In genomic region chr19:41483445-41484040, GRCm38 (mm10) we compare ENCODE assay signal across 7 mouse cellular contexts. TPM values are rescaled to one million over a fixed set of nuclear protein-coding genes. Genes with fewer than 3 reads are reported as not detected.
DNase-seq lines count a peak whose midpoint lies in the region; ATAC-seq and TF ChIP-seq lines count a peak whose summit lies in the region.

No protein-coding gene starts in this region.

- peak overlapping the region; percentile 100 for H3K27ac ChIP-seq in forebrain, embryonic 12.5 days
- peak overlapping the region; percentile 99 for H3K27ac ChIP-seq in hindbrain, embryonic 15.5 days (replicated peaks)
- peak overlapping the region; percentile 99 for H3K27ac ChIP-seq in lung, embryonic 15.5 days

- no peaks in the 10 kb centered on the region for H3K9me3 ChIP-seq in forebrain, embryonic 12.5 days
- no peaks in the 10 kb centered on the region for H3K9me3 ChIP-seq in hindbrain, embryonic 15.5 days
- H3K9me3 ChIP-seq in lung, embryonic 15.5 days, result no peaks in the 10 kb centered on the region

- H3K9ac ChIP-seq in forebrain, embryonic 12.5 days, result peak overlapping the region; percentile 95
- peak overlapping the region; percentile 97 for H3K9ac ChIP-seq in hindbrain, embryonic 15.5 days
- H3K9ac ChIP-seq in lung, embryonic 15.5 days, result peak overlapping the region; percentile 77

- H3K27me3 ChIP-seq in forebrain, embryonic 12.5 days, result no peaks in the 10 kb centered on the region
- H3K27me3 ChIP-seq in hindbrain, embryonic 15.5 days, result no peaks in the 10 kb centered on the region
- H3K27me3 ChIP-seq in lung, embryonic 15.5 days, result no peaks in the 10 kb centered on the region

- H3K4me2 ChIP-seq in forebrain, embryonic 12.5 days, result peak overlapping the region; percentile 68
- peak overlapping the region; percentile 80 for H3K4me2 ChIP-seq in hindbrain, embryonic 15.5 days
- peak overlapping the region; percentile 91 for H3K4me2 ChIP-seq in lung, embryonic 15.5 days

- peaks cover 12% of the 10 kb centered on the region for H3K4me1 ChIP-seq in lung, adult 2 months (ENCODE audit: control insufficient read depth, insufficient read depth, low read length)
- H3K4me1 ChIP-seq in forebrain, embryonic 12.5 days, result peaks cover 29% of the 10 kb centered on the region
- H3K4me1 ChIP-seq in hindbrain, embryonic 15.5 days (replicated peaks), result peaks cover 41% of the 10 kb centered on the region
- peaks cover 30% of the 10 kb centered on the region for H3K4me1 ChIP-seq in lung, embryonic 15.5 days

- peak overlapping the region; percentile 97 for H3K4me3 ChIP-seq in lung, adult 2 months (replicated peaks; ENCODE audit: extremely low read depth, low read depth, low read length)
- H3K4me3 ChIP-seq in forebrain, embryonic 12.5 days (replicated peaks), result peak overlapping the region; percentile 94
- H3K4me3 ChIP-seq in hindbrain, embryonic 15.5 days, result peak overlapping the region; percentile 98
- H3K4me3 ChIP-seq in lung, embryonic 15.5 days, result peak overlapping the region; percentile 98

- no peak for TF ChIP-seq POLR2A in lung, adult 2 months (IDR thresholded peaks at IDR 0.05; ENCODE audit: borderline replicate concordance, extremely low read depth, low read depth, low read length)

- TF ChIP-seq CTCF in lung, adult 2 months (IDR thresholded peaks at IDR 0.05; ENCODE audit: insufficient read depth, low read length), result no peak

- H3K36me3 ChIP-seq in forebrain, embryonic 12.5 days (replicated peaks), result no peaks in the 10 kb centered on the region
- no peaks in the 10 kb centered on the region for H3K36me3 ChIP-seq in hindbrain, embryonic 15.5 days
- no peaks in the 10 kb centered on the region for H3K36me3 ChIP-seq in lung, embryonic 15.5 days

- 1% methylated on average over 29 of the region's 30 CpGs for WGBS in lung, adult 2 months
- WGBS in forebrain, embryonic 12.5 days, result under 1% methylated on average over 30 of the region's 30 CpGs
- under 1% methylated on average over 30 of the region's 30 CpGs for WGBS in hindbrain, embryonic 15.5 days
- WGBS in lung, embryonic 15.5 days, result under 1% methylated on average over 30 of the region's 30 CpGs

- peak; percentile 55 for DNase-seq in lung, adult 2 months
- no peak for DNase-seq in lung, postnatal 25 days (ENCODE audit: low spot score)
- DNase-seq in adipocyte (ENCODE audit: low spot score), result peak; percentile 37
- peak; percentile 52 for DNase-seq in retina, postnatal 1 day

- peak; percentile 53 for ATAC-seq in forebrain, embryonic 12.5 days (ENCODE audit: low FRiP score)
- peak; percentile 55 for ATAC-seq in hindbrain, embryonic 15.5 days (ENCODE audit: low FRiP score, low read depth)
- no peak for ATAC-seq in lung, embryonic 15.5 days (ENCODE audit: borderline replicate concordance, extremely low read depth, low FRiP score, low TSS enrichment)

RNA-seq across cellular contexts. Expression of gene Lcor, which starts 1.1 kb away (rescaled TPM):
- polyA plus RNA-seq in lung, adult 2 months (2012; rRNA removed), result 2.5 and 3.3 TPM in 2 replicates
- 38.0 and 38.9 TPM in 2 replicates for polyA plus RNA-seq in forebrain, embryonic 12.5 days (2016; fragmentation: Nextera tagmentation; extraction: Ambion mirVana)
- 14.6 and 15.4 TPM in 2 replicates for polyA plus RNA-seq in hindbrain, embryonic 15.5 days (2015; fragmentation: Nextera tagmentation; extraction: Ambion mirVana)
- 11.7 and 12.5 TPM in 2 replicates for polyA plus RNA-seq in lung, embryonic 15.5 days (2015; fragmentation: Nextera tagmentation; extraction: Ambion mirVana)
